Mouse (Mus musculus): Measurements from ENCODE around the gene Gm42906.

DNA sequence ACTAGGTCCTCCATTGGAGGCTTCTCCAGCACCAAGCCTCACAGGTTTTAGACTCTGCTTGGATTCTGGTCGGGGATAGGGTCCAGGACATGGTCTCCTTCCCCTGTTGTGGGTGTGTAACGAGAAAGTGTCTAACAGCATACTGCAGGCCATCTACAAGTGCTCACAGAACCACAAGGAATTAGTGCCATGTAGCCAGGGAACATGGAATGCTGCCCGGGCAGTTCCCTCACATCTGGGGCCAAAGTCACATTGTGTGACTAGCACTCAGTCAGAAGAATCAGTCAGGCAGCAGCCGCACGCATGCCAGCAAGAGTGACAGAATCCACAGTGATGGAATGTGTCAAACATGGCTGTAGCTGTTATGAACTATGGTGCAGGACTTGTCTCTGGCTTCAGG lies 261.7 kb downstream of the Gm42906 start:
- TF ChIP-seq TAL1 (IDR thresholded peaks at IDR 0.05; ENCODE audit: low read length) (no peak), GATA1 (IDR thresholded peaks at IDR 0.05; ENCODE audit: low read length) (no peak)
